Mouse (Mus musculus): ENCODE data around the gene Foxj3. TPM values are rescaled to one million over a fixed set of nuclear protein-coding genes. Genes with fewer than 3 reads are reported as not detected.
"Not testable (repeated sequence)": the region's sequence is repeated elsewhere in the genome, so short reads cannot be mapped to it uniquely, and the experiment has no call there.

The Foxj3 gene
- total RNA-seq, 2 experiments from 2014 or later: 81.4 to 83.1 TPM

- no peak for DNase-seq (ENCODE audit: low spot score in 2 of 2)
Observed at GRCm38 (mm10) chr4:119566322-119566835, 29.6 kb downstream of the Foxj3 start.

- DNase-seq (ENCODE audit: low spot score in 2 of 2): no peak
Observed at GRCm38 (mm10) chr4:119572682-119573081, 35.9 kb downstream of the Foxj3 start.

- no peak for DNase-seq (ENCODE audit: low spot score in 2 of 2)
Observed at GRCm38 (mm10) chr4:119574504-119574903, 37.7 kb downstream of the Foxj3 start.

GRCm38 (mm10) chr4:119575459-119575858 lies 38.7 kb downstream of the Foxj3 start:
- DNase-seq (ENCODE audit: low spot score in 2 of 2): no peak

GRCm38 (mm10) chr4:119588037-119588436 lies 51.2 kb downstream of the Foxj3 start:
- DNase-seq (ENCODE audit: low spot score in 2 of 2): no peak

- no peak for DNase-seq (ENCODE audit: low spot score in 2 of 2)
Observed at GRCm38 (mm10) chr4:119589423-119589822, 52.6 kb downstream of the Foxj3 start.

GRCm38 (mm10) chr4:119590027-119590426 lies 53.2 kb downstream of the Foxj3 start:
- DNase-seq (ENCODE audit: low spot score in 2 of 2): no peak

GRCm38 (mm10) chr4:119592479-119592878 lies 55.7 kb downstream of the Foxj3 start:
- no peak for DNase-seq (ENCODE audit: low spot score in 2 of 2)

GRCm38 (mm10) chr4:119594331-119594730 lies 57.5 kb downstream of the Foxj3 start:
- no peak for DNase-seq (ENCODE audit: low spot score in 2 of 2)

GRCm38 (mm10) chr4:119599605-119600004 lies 62.8 kb downstream of the Foxj3 start:
- no peak for DNase-seq (ENCODE audit: low spot score in 2 of 2)

GRCm38 (mm10) chr4:119609488-119609887 lies 72.7 kb downstream of the Foxj3 start:
- DNase-seq (ENCODE audit: low spot score in 2 of 2): no peak

- DNase-seq (ENCODE audit: low spot score in 2 of 2): no peak
Observed at GRCm38 (mm10) chr4:119614078-119614477, 77.3 kb downstream of the Foxj3 start.

GRCm38 (mm10) chr4:119614724-119615123 lies 77.9 kb downstream of the Foxj3 start:
- no peak for DNase-seq (ENCODE audit: low spot score in 2 of 2)

- no peak for DNase-seq (ENCODE audit: low spot score in 2 of 2)
Observed at GRCm38 (mm10) chr4:119626081-119626645, 89.4 kb downstream of the Foxj3 start.

- DNase-seq (ENCODE audit: low spot score in 2 of 2): no peak
Observed at GRCm38 (mm10) chr4:119626876-119627275, 90.1 kb downstream of the Foxj3 start.

- DNase-seq (ENCODE audit: low spot score in 2 of 2): no peak
Observed at GRCm38 (mm10) chr4:119627317-119627716, 90.5 kb downstream of the Foxj3 start.

GRCm38 (mm10) chr4:119628363-119628762 lies 91.6 kb downstream of the Foxj3 start:
- not testable (repeated sequence) for DNase-seq (ENCODE audit: low spot score in 2 of 2)

GRCm38 (mm10) chr4:119631115-119631919 lies 94.5 kb downstream of the Foxj3 start:
- peak; percentile 55 to 71 for DNase-seq (ENCODE audit: low spot score in 2 of 2)

- no peak for DNase-seq (ENCODE audit: low spot score in 2 of 2)
Observed at GRCm38 (mm10) chr4:119632721-119633120, 95.9 kb downstream of the Foxj3 start.

GRCm38 (mm10) chr4:119633342-119633741 lies 96.5 kb downstream of the Foxj3 start:
- DNase-seq (ENCODE audit: low spot score in 2 of 2): no peak

GRCm38 (mm10) chr4:119633948-119634347 lies 97.1 kb downstream of the Foxj3 start:
- no peak for DNase-seq (ENCODE audit: low spot score in 2 of 2)

- DNase-seq (ENCODE audit: low spot score in 2 of 2): no peak
Observed at GRCm38 (mm10) chr4:119634908-119635660, 98.3 kb downstream of the Foxj3 start.
